Mouse (Mus musculus) common myeloid progenitor, adult 5-6 weeks (primary cell): ENCODE measurements at regions not wholly inside any gene's neighbourhood (a gene's known extent, or its start where the extent isn't known, plus 50 kb on each side); places are given as distances from the start of the nearest gene placed in this dataset.

ENCODE experiments used
- ATAC-seq: replicated peaks from 2 replicates; pipeline ENCODE4 v1.8.0; 2016; ENCODE audit warnings: low read depth, mild to moderate bottlenecking, moderate TSS enrichment, inconsistent platforms; ENCODE audit not compliant: poor library complexity, severe bottlenecking

DNA sequence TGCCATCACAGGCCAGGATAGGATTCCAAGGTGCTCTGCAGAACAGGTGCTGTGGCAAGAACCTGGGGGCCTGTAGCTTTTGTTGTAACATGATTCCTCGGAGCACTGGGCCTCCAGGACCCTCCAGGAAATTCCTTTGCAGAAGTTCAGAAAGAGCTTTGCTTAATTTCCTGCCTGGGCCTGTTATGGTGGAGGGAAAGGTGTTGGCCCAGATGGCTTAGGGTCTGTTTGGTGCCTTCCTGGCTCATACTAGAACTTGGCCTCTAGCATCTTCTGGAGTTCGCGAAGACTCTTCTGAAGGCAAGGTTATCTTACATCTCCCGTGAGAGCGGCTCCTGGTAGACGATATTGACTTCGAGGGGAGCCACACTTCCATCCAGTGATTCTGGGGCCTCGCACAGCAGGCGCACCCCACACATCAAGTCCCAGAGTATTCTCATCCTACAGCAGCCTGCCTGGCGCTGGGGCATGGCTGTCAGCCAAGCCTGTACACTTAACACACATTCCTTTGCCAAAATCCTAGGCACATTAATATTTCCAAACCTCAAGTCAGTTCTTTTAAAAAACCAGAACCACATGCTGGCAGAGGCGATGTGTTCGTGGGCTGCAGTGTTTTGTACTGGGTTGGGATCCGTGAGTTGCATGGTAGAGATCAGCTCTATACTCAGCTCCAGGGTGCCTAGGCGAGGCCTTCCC, 54.5 kb upstream of the Cxcl14 start:
- ATAC-seq = no peak

DNA sequence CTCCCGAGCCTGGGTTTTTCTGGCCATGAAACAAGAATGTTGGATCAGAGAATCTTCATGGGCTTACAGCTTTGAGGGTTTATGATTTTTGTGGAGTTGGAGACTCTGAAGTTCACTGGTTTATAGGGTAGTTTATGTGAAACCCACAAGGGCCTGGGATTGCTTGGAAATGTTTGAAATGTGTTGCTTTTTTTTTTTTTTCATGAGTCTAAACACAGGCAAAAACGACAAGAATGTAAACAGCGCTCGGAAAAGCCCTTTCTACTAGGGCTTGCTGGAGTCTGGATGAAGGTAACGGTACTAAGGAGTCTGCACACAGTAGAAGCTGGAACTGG, 55.0 kb upstream of the Cxcl14 start:
- no peak for ATAC-seq

DNA sequence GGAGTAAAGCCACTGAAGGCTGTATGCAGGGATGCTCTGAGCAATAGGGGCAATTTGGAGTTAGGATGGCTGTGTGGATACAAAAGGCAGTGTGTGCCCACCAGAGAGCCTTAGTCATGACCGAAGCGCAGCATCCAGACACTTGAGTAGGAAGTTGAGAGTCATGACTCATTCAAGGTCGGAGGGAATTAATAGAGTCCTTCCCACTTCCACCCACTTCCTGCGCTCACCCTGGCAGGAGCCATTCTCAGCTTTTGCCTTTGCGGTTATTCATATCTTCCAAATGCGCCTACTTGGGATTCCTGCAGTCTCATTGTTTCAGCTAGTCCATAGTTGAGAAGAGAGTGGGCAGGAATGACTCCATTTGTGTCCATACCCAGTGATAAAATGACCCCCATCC, 56.1 kb upstream of the Cxcl14 start:
- 0 out of 2 replicates have a peak, but pooled peaks have one; percentile 8 for ATAC-seq

DNA sequence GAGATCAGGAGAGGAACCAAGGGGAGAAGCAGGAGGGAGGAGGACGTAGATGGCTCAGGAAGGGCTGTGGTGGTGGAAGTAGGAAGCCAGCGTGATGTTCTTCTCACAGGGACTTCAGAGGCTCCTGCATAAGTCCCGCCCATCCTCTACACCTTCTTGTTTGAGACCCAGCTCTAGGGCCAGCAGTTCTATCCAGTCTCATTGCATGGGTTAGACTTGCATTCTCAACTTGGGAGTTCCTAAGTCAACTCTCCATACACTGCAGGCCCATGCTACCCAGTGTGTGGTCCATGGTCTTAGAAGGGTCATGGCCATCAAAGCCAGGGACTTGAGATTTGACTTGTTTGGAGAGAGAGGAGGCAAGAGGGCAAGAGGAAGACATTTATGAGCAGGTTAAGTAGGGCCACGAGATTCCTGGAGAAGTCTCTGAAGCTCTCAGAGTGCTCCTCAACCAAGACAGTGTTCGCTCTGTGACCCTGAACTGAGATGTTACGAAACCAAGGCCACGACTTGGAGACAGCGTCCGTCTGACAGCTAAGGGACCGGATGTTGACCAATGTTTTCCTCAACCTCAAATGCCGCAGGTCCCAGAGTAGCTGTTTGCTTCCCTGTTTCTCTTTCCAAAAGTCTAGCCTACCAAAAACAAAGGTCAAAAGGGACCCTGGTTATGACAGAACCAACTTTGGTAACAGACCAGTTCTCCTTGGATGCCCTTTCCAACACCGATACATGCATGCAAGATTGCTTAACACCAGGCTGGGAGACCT, 56.7 kb upstream of the Cxcl14 start:
- ATAC-seq = peak; percentile 54

DNA sequence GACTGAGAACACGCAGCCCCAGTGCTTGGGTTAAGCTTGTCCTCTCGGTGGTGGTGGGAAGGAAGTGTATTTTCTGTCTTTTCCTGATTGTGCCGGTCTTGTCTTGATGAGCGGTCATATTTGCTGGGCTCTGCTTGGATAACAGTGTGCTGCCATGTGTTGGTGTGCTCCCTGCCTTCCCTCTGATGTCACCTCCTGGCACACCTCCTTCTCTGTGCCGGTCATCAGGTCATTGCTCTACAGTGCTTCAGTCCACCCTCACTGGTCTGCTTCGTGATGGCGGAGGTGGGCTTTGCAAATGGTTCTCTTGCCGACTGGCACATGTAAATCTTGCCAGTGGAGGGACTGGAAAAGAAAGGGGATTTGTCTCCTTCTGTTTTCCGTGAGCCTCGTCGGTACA, 57.6 kb upstream of the Cxcl14 start:
- ATAC-seq = no peak

DNA sequence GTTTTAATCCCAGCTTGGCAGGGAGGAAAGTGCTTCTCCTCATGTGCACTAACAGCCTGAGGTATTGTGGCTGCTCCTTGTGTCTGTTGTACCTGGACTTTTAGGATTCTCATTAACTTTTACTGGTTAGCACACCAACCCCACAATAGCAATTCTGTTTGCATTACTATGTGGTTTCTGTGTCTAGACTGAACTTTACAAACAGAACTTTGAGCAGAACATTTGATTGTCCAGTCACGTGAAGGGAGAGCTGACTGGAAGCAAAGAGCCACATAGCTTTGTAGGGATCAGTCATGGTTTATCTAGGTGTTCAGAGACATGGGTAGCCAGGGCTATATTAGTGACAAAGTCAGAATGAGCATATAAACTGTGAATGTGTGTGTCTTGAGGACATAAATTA, 58.3 kb upstream of the Cxcl14 start:
- no peak for ATAC-seq

DNA sequence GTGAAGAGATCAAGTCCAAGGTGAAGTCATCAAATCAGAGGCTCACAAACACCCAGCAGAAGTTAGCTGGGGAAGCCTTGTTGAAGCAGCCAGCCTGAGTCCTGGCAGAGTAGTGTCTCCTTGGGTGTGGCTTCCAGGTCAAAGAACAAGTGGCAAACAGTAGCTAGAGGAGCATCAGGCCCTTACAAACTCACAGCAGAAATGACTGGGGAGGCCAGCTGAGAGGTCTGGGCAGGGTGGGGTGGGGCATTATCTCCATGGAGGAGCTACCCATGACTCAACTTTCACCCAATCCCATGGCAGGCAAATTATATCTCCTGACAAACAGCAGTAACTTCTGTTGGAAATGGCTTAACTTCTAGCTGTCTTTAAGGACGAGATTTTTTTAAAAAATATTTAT, 60.6 kb upstream of the Cxcl14 start:
- ATAC-seq = no peak

DNA sequence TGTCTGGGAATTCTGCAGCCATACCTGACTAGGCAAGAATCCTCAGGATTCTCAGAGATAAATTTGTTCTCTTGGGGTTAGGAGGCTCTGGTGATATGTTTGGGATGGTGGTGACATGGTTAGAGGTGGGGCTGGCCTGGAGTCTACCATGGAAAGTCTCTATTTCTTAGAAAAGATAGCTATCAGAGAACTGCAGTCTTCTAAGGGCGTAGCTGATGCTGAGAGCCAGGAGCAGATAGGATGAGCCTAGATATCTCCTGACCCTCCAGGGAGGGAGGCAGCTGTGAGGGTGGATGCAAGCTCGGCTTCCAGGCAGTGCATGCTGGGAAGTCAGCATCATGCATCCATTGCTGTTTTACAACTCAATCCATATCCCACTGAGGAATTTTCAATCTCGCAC, 61.6 kb upstream of the Cxcl14 start:
- no peak for ATAC-seq

DNA sequence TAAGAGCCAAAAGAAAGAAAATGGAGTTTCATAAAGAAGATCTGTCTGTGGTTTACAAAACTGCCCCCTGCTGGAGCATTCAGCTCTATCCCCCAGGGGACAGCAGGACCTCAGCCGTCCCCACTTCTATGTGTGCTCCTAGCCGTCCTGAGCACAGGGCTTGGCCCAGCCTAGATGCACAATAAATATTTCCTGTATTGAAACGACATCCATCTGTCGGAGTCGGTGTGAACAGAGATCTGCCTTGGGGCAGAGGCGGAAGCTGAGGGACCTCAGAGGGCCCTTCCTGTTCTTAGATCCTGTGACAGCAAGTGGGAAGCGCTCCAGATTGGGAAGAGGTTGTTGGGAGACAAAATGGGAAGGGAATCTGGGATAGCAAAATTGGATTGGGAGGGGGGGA, 62.5 kb upstream of the Cxcl14 start:
- ATAC-seq = no peak

DNA sequence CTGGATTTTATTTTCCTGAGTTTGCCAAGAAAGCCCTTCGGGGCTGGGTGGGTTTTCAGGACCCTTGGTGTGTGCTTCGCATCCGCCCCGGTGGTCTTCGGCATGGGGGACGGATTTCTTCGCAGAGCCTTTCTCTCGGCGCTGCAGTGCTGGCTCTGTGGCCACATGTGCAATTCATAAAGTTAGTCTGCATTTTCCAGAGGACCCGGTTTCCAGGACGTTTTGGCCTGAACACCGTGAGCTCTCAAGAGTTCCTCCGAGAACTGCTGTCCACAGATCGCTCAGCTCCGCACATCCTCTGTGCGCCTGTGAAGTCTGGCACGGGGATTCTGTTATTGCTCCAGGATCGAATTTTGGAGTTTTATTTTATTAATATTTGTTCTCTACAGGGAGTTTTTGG, 63.2 kb upstream of the Cxcl14 start:
- ATAC-seq = no peak

DNA sequence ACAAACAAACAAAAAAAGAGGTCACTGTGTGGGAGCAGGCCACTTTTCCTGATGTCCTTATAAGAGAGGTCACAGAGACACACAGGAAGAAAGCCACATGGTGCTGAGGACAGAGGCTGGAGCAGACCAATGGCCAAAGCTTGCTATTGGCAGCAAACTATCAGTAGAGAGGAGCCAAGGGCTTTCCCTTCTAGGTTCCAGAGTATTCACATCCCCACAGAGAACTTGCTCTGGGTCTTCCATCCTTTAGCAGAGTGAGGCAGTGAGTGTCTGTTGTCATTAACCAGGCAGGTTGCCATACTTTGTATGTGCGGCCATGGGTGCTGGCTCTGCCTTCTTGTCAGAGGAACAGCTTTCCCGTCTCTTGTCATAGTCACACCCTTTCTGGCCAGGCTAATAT, 64.5 kb upstream of the Cxcl14 start:
- ATAC-seq = no peak

DNA sequence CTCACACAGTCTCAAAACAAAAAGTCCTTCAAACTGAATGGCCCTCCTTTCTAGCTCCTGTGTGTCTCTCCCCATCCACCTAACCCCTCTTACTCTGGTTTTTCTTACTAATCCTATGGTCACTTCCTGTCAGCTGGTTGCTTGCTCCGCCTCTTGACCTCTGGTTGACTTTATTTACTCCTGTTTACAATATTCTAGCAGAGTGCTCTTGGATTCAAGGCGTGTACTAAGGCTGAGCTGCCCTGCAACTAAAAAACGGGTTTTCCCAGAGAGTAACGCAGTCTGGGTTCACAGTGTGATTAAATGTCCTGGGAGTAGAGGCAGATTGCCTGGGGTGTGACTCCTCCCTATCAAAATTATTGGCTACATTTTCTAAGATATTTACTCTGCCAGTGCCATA, 64.2 kb upstream of the Gm3045 start:
- no peak for ATAC-seq

DNA sequence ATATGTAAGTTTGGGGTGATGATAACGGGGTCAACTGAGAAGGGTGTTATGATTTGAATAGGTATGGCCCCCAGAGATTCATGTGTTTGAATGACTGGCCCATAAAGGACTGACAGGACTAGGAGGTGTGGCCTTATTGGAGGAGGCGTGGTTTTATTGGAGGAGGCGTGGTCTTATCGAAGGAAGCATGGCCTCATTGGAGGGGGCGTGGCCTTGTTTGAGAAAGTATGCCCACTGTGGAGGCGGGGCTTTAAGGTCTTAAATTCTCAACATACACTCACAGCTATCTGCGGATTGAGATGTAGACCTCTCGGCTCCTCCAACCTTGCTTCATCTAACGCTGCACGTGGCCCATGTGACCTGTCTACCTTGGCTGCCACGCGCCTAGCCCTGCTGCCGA, 63.7 kb upstream of the Gm3045 start:
- ATAC-seq = no peak

DNA sequence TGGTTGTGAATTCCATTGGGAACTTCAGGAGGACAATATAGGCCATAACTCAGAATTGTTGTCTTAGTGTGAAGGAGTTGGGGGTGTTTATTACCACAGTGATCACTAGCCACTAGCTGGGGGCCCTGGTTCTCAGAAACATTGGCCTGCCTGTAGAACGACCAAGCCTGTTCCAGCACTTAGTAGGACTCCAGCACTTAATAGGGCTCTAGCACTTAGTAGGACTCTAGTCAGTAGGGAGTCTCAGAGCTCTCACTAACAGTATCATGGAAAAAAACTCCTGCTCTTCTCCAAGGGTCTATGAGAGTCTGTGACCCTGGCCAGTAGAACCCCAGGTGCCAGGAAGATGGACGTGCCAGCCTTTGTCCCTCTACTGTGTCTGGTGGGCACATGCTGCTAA, 56.8 kb upstream of the Gm3045 start:
- ATAC-seq = no peak

DNA sequence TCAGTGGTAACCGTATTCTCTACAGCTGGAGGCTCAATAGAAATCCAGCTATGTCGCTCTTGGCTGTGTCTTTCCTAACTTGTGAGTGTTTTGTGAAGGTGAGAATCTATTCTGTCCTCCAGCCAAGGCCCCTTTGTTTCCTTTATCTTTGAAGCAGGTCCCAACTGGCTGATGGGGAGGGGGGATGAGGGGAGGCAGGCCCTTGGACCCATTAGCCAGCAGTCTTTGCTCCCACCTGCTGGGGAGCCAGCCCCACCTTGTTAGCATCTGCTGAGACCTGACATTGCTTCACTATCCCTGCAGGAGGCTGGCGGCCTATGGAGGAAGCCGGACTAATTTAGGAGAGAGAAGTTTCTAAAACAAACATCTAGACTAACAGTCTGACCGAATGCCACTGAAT, 55.0 kb upstream of the Gm3045 start:
- ATAC-seq = no peak

DNA sequence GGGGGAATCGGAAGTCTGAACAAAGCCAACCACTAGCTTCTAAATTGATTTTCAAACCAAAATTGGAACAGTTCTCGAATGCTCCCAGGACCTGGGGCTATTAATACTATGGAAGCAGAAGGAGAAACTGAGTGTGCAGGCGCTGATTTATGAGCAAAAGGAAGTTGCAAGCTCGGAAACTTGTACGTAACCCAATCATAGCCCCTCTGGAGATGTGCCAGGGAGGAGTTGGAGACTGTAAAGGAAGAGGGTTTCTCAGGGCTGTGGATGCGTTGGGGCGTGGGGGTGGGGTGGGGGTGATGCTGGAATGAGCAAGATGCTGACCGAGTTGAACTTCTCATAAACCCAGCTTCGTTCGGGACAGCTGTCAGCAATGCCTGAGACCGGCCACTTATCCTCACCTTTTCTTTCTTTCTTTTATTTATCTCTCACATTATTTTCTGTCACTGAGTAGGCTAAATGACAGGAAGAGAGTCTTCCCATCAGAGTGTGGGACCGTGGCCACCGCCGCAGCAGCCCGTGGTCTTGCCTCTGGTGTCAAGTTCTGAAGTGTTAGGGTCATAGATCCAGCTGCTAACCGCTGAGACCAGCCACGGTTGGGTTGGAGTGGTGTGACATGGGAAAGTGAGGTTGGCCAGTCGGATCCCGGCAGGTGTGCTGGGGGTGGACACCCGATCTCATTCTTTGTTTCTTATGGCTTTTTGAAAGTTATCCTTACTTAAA, 54.2 kb upstream of the Gm3045 start:
- ATAC-seq = no peak

DNA sequence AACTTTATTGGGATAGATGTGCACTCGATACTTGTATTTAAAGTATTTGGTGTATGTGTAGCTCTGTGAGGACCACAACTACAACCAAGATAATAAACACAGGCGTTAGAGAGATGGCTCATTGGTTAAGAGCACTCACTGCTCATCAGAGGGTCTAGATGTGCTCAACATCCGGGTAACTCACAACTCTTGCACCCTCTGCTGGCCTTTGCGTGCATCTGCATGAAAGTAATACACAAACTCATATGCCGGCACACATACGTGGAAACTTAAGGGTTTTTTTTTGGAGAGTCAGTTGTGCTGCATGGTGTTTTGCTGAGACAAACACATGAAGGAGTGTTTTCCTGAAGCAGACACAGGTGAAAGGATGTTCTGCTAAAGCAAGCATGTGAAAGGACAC, 53.7 kb upstream of the Gm3045 start:
- ATAC-seq = no peak
